Mouse (Mus musculus) T-helper 1 cell (primary cell): Measurements from ENCODE around the gene Tedc2.

Experiments
- in situ Hi-C: fragments of 300-600 bp; cut with MboI, MseI; formaldehyde crosslinking; loops from one replicate; pipeline ENCODE4 v1.15.1; 2025; ENCODE audit warnings: high pct_unique_total_duplicates

Gene Tedc2

GRCm38 (mm10) chr17:24193769-24194168 is 26.9 kb downstream of the Tedc2 start:
- in situ Hi-C loops: no loop called here

- in situ Hi-C loops: no loop called here
Measured at GRCm38 (mm10) chr17:24193268-24193667, 27.4 kb downstream of the Tedc2 start.

DNA sequence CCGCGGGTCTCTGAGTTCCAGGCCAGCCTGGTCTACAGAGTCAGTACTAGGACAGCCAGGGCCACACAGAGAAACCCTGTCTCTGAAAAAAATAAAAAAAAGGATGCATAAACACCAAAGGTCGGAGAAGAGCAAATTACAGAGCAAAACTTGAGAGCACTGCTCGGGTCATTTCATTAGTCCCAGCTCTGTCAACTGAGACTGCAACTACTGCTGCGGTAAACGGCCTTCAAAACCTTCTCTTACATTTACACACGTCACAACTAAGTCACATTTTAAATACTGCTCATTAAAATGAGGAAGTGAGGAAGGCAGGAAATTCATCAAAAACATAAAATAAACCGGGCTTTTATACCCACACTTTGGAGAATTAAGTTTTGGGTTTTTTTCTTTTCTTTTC is 27.8 kb downstream of the Tedc2 start:
- in situ Hi-C loops: no loop called here

DNA sequence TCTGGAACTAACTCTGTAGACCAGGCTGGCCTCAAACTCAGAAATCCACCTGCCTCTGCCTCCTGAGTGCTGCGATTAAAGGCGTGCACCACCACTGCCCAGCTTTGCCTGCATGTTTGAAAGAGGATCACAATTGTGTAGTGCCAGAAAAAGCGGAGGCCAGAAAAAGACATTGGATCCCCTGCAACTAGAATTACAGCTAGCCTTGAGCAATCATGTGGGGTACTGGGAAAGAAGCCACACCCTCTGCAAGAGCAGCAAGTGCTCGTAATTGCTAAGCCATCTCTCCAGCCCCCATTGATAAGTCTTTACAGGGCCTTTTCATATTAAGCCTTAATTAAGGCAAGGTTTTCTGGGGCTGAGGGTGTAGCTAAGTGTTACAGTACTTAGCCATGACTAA is 29.2 kb downstream of the Tedc2 start:
- in situ Hi-C loops: no loop called here

GRCm38 (mm10) chr17:24190934-24191333 is 29.7 kb downstream of the Tedc2 start:
- in situ Hi-C loops: no loop called here

DNA sequence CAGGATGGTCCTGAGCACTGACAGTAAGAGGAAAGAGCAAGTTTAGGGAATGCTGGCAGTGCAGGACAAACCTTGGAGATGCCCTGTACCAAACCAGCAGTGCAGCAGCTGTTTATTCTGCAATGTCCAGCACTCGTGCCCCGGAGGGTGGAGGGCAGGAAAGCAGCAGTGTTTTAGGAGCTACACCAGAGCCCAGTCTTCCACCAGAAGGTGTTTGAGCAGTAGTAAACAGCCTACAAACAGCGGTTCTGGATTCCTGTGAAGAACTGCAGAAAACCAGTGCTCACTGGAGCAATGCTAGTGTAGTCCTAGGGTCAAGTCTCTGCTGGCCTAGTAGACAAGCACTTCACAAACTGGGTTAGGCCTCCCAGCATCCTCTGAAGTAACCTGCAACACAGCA is 46.4 kb downstream of the Tedc2 start:
- in situ Hi-C loops: no loop called here

DNA sequence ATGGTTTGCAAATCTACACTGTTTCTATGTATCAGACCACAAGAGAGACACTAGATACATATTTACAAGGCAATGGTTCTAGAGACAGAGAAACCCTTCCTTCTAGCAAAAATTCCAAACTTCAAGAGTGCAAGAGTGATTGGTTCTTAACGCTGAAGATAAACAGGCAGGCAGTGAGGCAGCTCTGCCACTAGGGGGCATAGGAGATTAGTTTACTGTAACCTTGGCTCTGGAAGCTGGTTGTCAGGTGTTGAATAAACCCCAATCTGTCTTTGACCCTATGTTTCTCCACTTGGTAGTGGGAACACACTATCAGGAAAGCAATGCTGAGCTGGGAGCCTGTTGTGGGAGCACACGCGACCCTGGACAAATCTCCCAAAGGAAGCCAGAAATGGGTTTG is 47.2 kb downstream of the Tedc2 start:
- in situ Hi-C loops: no loop called here

DNA sequence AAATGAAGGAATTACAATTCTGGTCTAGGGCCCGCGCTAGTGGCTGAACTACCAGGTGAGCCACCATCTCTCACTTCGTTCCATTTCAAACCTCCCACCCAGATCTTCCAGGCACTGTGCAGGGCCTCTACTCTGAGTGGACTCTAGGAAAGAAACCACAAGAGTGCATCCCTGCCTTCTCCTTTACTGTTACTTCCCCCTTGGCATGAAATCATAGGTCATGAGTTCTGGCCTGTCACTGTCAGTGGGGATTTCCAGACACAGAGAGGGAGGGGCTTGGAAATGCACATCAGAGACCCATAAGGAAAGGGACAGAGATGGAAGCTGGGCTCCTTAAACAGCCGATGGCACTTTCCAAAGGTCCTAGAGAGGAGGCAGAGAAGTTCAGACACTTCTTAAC is 48.9 kb downstream of the Tedc2 start:
- in situ Hi-C loops: no loop called here

DNA sequence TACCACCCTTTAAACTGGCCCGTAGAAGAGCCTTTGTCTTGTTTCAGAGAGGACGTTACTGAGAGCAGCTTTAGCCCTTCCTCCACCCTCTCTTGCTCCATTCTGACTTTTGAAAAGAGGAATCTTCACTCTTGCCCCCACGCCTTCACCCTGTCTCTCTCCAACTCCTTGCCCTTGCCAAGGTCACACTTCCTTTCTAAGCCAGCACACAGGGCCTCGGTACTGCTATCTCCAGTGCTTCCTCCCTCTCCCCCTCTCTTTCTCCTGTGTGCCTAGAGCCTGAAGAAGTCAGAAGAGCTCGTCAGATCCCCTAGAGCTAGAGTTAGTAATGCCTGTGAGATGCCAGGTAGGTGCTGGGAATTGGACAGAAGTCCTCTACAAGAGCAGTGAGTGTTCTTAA is 49.9 kb downstream of the Tedc2 start:
- in situ Hi-C loops: no loop called here

- in situ Hi-C loops: no loop called here
Measured at GRCm38 (mm10) chr17:24170125-24170524, 50.5 kb downstream of the Tedc2 start.

DNA sequence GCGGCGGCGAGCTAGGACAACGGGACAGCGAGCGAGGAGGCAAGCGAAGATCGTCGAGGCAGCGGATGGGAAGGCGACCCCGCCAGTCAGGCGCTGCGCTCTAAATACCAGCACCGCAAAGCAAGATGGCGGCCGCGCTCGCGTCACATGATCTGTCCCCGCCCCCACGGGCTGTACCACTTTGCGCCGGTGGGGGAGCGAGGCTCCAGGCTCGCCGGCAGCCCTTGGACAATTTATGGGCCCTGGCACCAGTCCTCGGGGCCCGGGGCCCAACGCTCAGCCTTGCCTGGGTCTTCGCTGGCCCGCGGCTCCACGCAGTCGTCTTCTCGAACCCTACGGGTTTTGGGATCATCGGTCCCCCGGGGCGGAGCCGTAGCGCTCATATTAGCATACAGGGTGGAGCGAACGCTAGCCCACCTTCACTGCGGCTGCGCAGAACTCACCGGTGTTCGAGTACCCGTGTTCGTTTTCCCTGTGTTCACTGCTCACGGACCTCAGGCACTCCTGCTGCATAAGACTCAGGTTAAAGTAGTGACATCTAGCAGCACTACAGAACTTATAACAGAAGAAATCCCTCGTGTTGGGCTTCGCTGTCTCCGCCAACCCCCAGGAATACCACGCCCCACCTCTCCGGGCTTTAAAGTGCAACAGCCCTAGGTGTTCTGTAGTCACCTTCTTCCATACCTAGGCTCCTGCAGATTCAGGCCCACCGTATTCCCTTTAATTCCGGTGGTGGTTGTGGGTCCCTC is 51.2 kb downstream of the Tedc2 start, which contains the start of gene Atp6v0c:
Gene Atp6v0c (minus strand): TSS at position 386 of the 749 bp plus-strand sequence.
- in situ Hi-C loops: no loop called here

GRCm38 (mm10) chr17:24168590-24169277 is 51.9 kb downstream of the Tedc2 start:
- in situ Hi-C loops: no loop called here

- in situ Hi-C loops: no loop called here
Measured at GRCm38 (mm10) chr17:24167891-24168505, 52.7 kb downstream of the Tedc2 start.

- in situ Hi-C loops: no loop called here
Measured at GRCm38 (mm10) chr17:24167120-24167519, 53.5 kb downstream of the Tedc2 start.
